Mouse (Mus musculus) layer of hippocampus, adult 11-12 months (tissue): ENCODE data around the gene Cacna2d3.

Experiments used
- DNase-seq: peaks from one replicate; pipeline ENCODE4 v3.0.0; 2022; ENCODE audit warnings: low spot score

Cacna2d3 gene

GRCm38 (mm10) chr14:28923180-28923961, 798.3 kb downstream of the Cacna2d3 start:
- no peak for DNase-seq

GRCm38 (mm10) chr14:28918871-28919270, 802.8 kb downstream of the Cacna2d3 start:
- DNase-seq, result peak; percentile 51

GRCm38 (mm10) chr14:28915004-28915403, 806.7 kb downstream of the Cacna2d3 start:
- DNase-seq, result no peak

- DNase-seq, result no peak
These were observed 814.0 kb downstream of the Cacna2d3 start for GRCm38 (mm10) chr14:28907659-28908058.

- DNase-seq, result no peak
These were observed 829.1 kb downstream of the Cacna2d3 start for GRCm38 (mm10) chr14:28892530-28892929.

- no peak for DNase-seq
These were observed 834.3 kb downstream of the Cacna2d3 start for GRCm38 (mm10) chr14:28887373-28887772.

GRCm38 (mm10) chr14:28886661-28887060, 835.0 kb downstream of the Cacna2d3 start:
- DNase-seq, result no peak

GRCm38 (mm10) chr14:28870983-28871382, 850.7 kb downstream of the Cacna2d3 start:
- DNase-seq, result no peak

GRCm38 (mm10) chr14:28870382-28870781, 851.3 kb downstream of the Cacna2d3 start:
- no peak for DNase-seq

GRCm38 (mm10) chr14:28864925-28865324, 856.7 kb downstream of the Cacna2d3 start:
- DNase-seq, result peak; percentile 4

- DNase-seq, result peak; percentile 4
These were observed 860.5 kb downstream of the Cacna2d3 start for GRCm38 (mm10) chr14:28861142-28861541.
